Mouse (Mus musculus) brain, embryonic 18.5 days (tissue): ENCODE measurements around the gene Hdac10.

ENCODE experiments used
- DNase-seq: peaks from one replicate; pipeline ENCODE4 v3.0.0-alpha.2; 2012; ENCODE audit warnings: low read depth, low spot score

Hdac10 gene

DNA sequence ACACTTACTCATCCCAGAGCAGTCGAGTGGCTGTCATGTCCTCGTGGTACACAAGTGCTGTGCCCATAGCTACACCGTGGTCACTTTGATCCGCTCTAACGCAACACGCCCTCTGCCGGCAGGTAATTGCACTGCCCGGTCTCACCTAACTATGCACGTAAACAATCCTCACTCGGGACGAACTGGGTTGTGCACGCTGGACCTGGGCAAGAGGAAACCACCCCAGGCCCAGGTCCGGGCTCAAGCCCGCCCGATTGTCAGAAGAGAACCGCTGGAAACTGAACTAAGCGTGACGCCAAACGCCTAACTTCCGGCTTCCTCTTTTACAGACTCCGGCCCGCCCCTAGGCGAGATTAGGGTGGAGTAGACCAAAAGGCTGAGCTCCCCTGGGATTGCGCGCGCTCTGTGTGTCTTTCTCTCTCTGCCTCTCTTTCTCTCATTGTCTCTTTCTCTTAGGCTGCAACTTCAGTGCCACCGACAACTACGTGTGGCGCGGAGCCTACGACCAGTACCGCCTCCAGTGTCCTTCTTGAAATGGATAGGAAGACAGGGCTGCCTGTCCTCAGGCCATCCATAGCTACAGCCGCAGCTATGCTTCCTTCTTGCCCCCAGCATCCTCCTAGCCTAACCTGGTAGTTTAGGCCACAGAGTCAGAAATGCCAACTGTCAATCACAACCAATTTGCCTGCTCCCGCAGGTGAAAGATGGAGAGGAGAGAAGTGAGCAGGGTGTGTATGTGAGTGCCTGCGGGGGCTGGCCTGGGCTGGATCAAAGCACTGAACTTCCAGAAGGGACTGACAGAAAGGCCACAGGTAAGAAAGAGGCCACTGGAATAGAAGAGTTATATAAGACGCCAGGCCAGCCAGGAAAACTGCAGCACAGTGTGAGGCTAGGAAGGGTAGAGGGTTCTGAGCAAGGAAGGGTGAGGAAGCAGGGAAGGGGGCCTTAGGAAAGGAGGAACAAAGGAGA is at the start of gene Hdac10:
Gene Hdac10 (minus strand): TSS at position 319 of the 969 bp plus-strand sequence.
- DNase-seq, result no peak

DNA sequence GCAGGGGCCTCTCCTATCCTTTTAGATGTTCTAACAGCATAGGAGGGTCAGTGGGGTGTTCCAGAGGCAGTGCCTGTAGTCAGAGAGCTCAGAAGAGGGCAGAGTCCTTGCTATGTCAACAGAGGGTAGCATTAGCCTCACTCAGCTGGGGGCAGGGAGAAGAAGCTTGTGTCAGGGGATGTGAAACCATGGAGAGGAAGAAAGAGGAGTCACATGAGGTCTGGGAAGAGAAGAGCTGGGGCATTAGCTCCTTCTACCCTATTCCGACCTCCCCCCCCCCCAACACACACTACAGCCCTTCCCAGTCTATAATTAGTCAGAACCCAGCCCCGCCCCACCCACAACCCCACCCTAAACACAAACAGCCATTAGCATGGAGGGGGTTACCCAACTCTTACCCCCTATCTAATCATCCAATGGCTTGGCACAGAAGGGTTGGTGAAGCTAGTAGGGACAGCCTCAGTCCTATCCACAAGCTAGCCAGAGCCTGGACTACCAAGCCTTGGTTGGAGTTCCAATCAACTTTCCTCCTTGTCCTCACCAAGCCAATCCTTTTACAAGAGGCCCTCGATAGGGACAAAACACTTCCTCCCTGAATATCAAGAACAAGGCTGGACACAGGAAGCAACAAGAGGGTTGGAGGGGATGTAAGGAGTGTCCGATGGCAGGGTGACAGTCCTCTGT is 49.2 kb upstream of the Hdac10 start:
- no peak for DNase-seq

DNA sequence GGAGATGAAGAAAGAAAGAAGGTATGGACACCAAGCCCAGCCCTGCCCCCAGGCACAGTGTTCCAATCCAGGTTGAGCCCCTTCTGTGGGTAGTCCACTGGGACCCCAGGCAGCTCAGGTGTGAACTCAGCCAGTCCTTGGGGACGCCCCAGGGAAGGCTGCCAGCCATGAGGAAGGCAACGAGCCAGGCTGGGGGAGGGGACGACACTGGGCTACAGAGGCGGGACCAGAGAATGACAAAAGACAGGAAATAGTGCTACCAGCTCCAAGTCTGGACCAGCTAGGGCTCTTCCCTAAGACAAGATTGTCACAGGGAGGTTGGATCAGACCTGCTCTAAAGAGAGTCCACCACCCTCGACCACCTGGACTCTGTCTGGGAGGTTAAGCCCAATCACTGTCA is 48.6 kb upstream of the Hdac10 start:
- DNase-seq, result no peak

GRCm38 (mm10) chr15:89175411-89176155 is 47.1 kb upstream of the Hdac10 start:
- no peak for DNase-seq

DNA sequence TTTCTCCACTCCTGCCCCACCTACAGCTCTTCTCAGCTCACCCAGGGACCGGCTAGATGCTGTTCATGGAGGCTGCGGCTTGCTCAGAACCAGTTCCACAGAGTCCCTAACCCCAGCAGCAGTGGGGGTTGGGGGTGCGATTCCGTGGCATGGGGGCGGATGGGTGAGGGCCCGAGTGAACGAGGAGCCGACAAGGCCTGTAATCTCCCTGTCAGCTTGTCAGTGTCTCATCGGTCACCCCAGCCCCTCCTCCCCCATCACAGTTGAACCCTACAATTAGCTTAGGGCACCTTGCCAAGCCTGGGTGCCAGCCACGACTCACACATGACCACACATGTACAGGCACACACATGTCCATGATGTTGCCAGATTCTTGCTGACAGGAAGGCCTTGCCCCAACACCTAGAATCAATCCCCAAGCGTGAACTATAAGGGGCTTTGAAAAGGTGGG is 46.4 kb upstream of the Hdac10 start:
- no peak for DNase-seq

DNA sequence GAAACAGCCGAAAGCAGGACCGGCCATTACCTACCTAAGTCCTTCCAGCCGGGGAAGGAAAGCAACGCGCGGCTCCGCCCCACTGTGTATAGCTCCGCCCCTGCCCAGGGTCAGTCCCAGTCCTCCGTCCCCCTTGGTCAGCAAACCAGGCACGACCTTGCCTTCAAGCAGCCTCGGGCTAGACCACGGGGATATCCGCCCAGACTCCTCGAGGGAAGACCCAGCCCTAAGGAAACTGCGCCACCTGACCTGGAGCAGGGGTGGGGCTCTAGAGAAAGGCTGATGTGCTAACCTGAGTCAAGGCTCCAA is 45.4 kb upstream of the Hdac10 start:
- no peak for DNase-seq

GRCm38 (mm10) chr15:89173024-89173905 is 44.8 kb upstream of the Hdac10 start:
- no peak for DNase-seq

- DNase-seq, result no peak
Measured at GRCm38 (mm10) chr15:89172276-89172935, 43.9 kb upstream of the Hdac10 start.

- no peak for DNase-seq
Measured at GRCm38 (mm10) chr15:89171526-89172051, 43.1 kb upstream of the Hdac10 start.

DNA sequence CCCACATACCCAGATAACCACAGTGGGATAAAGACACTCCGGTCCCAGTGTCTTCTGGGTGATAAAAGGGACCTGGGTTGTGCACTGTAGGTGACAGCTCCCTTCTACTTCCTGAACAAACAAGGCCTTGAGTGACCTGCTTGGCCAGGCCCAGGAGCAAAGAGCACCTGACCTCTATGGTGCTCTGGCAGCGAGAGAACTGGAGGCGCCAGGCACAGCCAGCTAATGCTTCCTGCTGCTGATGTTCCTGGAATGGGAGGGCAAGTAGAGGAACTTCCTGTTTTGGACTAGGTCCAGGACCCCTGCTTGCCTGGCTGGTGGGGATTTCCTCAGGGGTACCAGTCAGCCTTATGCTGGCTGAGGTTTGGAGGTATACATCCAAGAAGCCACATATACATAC is 41.6 kb upstream of the Hdac10 start:
- DNase-seq, result no peak

DNA sequence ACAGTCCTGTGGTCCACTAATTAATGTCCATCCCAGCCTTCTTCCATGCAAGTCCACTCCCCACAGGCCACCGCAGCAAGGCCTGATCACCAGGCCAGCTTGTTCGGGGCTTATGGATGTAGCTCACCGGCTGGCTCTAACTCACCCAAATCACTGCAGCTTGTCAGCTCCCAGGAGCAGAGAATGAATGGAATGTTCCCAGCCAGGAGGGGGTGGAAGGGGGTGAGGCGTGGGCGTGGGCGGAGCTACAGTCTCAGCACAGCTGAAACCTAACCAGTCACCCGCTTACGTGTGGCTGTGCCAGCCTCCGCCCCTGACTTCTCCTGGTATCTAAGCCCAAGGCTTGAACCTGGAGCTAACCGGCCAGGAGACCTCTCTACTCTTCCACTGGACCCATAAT is 40.9 kb upstream of the Hdac10 start:
- no peak for DNase-seq

GRCm38 (mm10) chr15:89168922-89169321 is 40.4 kb upstream of the Hdac10 start:
- no peak for DNase-seq

- DNase-seq, result no peak
Measured at GRCm38 (mm10) chr15:89165478-89165877, 37.0 kb upstream of the Hdac10 start.

- no peak for DNase-seq
Measured at GRCm38 (mm10) chr15:89161397-89161796, 32.9 kb upstream of the Hdac10 start.

GRCm38 (mm10) chr15:89158516-89158915 is 30.0 kb upstream of the Hdac10 start:
- no peak for DNase-seq

GRCm38 (mm10) chr15:89157954-89158353 is 29.5 kb upstream of the Hdac10 start:
- DNase-seq, result no peak

DNA sequence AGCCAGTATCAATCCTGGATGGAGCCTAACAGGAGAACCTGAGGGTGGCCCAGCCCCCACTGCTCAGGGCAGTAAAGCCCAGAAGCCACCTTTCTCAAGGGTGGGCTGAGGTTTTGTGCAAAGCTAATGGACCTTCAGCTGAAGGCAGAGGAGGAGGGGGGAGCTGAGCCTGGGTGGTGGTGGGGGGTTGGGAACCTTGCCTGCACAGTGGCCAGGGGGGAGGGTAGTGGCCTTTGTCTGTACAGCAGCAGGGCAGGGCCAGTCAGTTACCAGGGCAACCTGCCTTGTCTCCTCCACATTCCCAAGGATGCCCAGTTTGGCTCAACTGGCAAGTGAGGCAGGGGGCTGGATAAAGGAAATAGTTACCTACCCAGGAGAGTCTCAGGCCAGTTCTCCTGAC is 23.8 kb upstream of the Hdac10 start:
- DNase-seq, result no peak

GRCm38 (mm10) chr15:89150041-89150390 is 21.5 kb upstream of the Hdac10 start:
- DNase-seq, result no peak

DNA sequence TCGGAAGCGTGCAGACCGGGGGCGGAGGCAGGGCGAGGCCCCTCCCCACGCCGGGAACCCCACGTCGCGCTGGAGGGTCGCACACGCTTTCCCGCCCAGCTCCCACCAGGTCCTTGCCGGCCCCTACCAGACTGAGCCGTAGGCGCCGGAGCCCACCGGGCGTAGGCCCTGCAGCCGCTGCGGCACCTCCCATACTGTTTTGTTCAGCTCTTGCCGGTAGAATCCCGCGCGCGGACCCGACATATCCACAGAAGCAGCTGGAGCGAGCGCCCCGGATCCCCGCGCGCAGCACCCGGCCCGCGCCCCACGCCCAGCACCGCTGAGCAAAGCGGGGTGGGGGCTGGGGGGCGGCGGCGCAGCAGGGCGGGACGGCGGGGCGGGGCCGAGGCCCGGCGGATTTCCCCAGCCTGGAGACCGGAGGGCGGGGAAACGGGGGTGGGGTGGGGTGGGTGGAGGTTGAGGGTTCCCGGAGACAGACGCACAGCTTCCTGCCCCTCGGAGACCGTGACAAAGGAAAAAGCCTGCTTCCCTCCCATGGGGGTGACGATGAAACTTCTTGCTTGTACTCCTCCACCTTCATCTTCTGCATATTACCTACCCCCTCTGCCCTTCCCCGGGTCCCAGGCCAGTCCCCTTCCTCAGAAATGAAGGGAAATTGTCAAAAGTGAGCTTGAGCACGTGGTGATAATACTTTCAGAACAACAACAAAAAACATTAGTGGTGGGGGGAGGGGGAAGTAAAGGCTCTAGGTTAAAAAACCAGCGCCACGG is 21.0 kb upstream of the Hdac10 start, which contains the start of gene Mapk11:
Gene Mapk11 (minus strand): TSS at position 358 of the 770 bp plus-strand sequence.
- DNase-seq, result no peak
